Mouse (Mus musculus) megakaryocyte, embryonic 14.5 days (primary cell): Measurements from ENCODE around the gene Focad. TPM values are rescaled to one million over a fixed set of nuclear protein-coding genes. Genes with fewer than 3 reads are reported as not detected.

ENCODE experiments used
- H3K27me3 ChIP-seq: replicated peaks from 2 replicates; pipeline ENCODE3; 2012; ENCODE audit warnings: inconsistent platforms
- H3K36me3 ChIP-seq: replicated peaks from 2 replicates; pipeline ENCODE3; 2012; ENCODE audit warnings: low read length, inconsistent platforms, mixed read lengths
- H3K4me1 ChIP-seq: 2 replicates; pipeline ENCODE4 v1.6.1; 2012; ENCODE audit warnings: inconsistent platforms
- H3K4me3 ChIP-seq: replicated peaks from 2 replicates; pipeline ENCODE3; 2012; ENCODE audit warnings: moderate library complexity, mild to moderate bottlenecking, inconsistent platforms
- H3K9me3 ChIP-seq: 2 replicates; pipeline ENCODE4 v1.6.1; 2012; ENCODE audit warnings: inconsistent platforms
- FLI1 ChIP-seq: IDR thresholded peaks from 2 replicates; pipeline ENCODE4 v1.6.1; 2012; ENCODE audit warnings: low read length, inconsistent platforms, mixed read lengths
- GATA1 ChIP-seq: IDR thresholded peaks from 3 replicates; pipeline ENCODE4 v1.6.1; 2012; ENCODE audit warnings: mixed read lengths, low read length, inconsistent platforms, borderline replicate concordance
- polyA plus RNA-seq: library from polyadenylated mRNA; stranded (reverse); fragments of >175 nt; gene quantifications from 2 replicates; pipeline ENCODE4 v1.2.3, GENCODE M21; 2012; ENCODE audit warnings: low replicate concordance; ENCODE audit not compliant: insufficient read depth

Gene Focad
- polyA plus RNA-seq, 1 experiment = 2.8 TPM

GRCm38 (mm10) chr4:88138366-88138917 is 44.0 kb downstream of the Focad start:
- peaks cover 9% of the 10 kb centered on the region for H3K36me3 ChIP-seq
- TF ChIP-seq GATA1 (no peak), FLI1 (no peak)
- no peak overlapping the region for H3K4me3 ChIP-seq
- peaks cover 13% of the 10 kb centered on the region for H3K4me1 ChIP-seq
- H3K9me3 ChIP-seq = no peaks in the 10 kb centered on the region
- H3K27me3 ChIP-seq = no peaks in the 10 kb centered on the region

GRCm38 (mm10) chr4:88149462-88149861 is 55.0 kb downstream of the Focad start:
- no peaks in the 10 kb centered on the region for H3K36me3 ChIP-seq
- TF ChIP-seq FLI1 (no peak), GATA1 (no peak)
- H3K9me3 ChIP-seq = no peaks in the 10 kb centered on the region
- H3K27me3 ChIP-seq = no peaks in the 10 kb centered on the region
- no peaks in the 10 kb centered on the region for H3K4me1 ChIP-seq
- H3K4me3 ChIP-seq = no peak overlapping the region

GRCm38 (mm10) chr4:88155490-88156160 is 61.2 kb downstream of the Focad start:
- no peaks in the 10 kb centered on the region for H3K9me3 ChIP-seq
- H3K4me1 ChIP-seq = peaks cover 14% of the 10 kb centered on the region
- H3K27me3 ChIP-seq = no peaks in the 10 kb centered on the region
- H3K36me3 ChIP-seq = peaks cover 23% of the 10 kb centered on the region
- no peak for TF ChIP-seq FLI1
- no peak for TF ChIP-seq GATA1
- no peak overlapping the region for H3K4me3 ChIP-seq

GRCm38 (mm10) chr4:88156961-88157360 is 62.5 kb downstream of the Focad start:
- no peaks in the 10 kb centered on the region for H3K27me3 ChIP-seq
- peaks cover 27% of the 10 kb centered on the region for H3K36me3 ChIP-seq
- H3K9me3 ChIP-seq = no peaks in the 10 kb centered on the region
- peaks cover 14% of the 10 kb centered on the region for H3K4me1 ChIP-seq
- H3K4me3 ChIP-seq = no peak overlapping the region
- no peak for TF ChIP-seq GATA1
- TF ChIP-seq FLI1 = no peak

- TF ChIP-seq FLI1 (no peak), GATA1 (no peak)
- Histone ChIP-seq H3K4me1 (peaks cover 14% of the 10 kb centered on the region), H3K27me3 (no peaks in the 10 kb centered on the region), H3K36me3 (peaks cover 31% of the 10 kb centered on the region), H3K4me3 (no peak overlapping the region), H3K9me3 (no peaks in the 10 kb centered on the region)
Observed at GRCm38 (mm10) chr4:88157644-88158043, 63.2 kb downstream of the Focad start.

GRCm38 (mm10) chr4:88159256-88159655 is 64.8 kb downstream of the Focad start:
- no peaks in the 10 kb centered on the region for H3K9me3 ChIP-seq

GRCm38 (mm10) chr4:88159700-88160099 is 65.3 kb downstream of the Focad start:
- peaks cover 12% of the 10 kb centered on the region for H3K4me1 ChIP-seq
- no peaks in the 10 kb centered on the region for H3K9me3 ChIP-seq
- H3K27me3 ChIP-seq = no peaks in the 10 kb centered on the region
- TF ChIP-seq GATA1 (no peak), FLI1 (no peak)
- H3K36me3 ChIP-seq = peaks cover 29% of the 10 kb centered on the region
- H3K4me3 ChIP-seq = no peak overlapping the region

More at GRCm38 (mm10) chr4:88159256-88159655, 64.8 kb downstream of the Focad start:
- H3K27me3 ChIP-seq = no peaks in the 10 kb centered on the region
- H3K4me3 ChIP-seq = no peak overlapping the region
- peaks cover 14% of the 10 kb centered on the region for H3K4me1 ChIP-seq
- TF ChIP-seq FLI1 = no peak
- TF ChIP-seq GATA1 = no peak
- H3K36me3 ChIP-seq = peaks cover 31% of the 10 kb centered on the region

- Histone ChIP-seq H3K4me3 (no peak overlapping the region), H3K27me3 (no peaks in the 10 kb centered on the region), H3K4me1 (peaks cover 21% of the 10 kb centered on the region), H3K36me3 (peaks cover 8% of the 10 kb centered on the region), H3K9me3 (no peaks in the 10 kb centered on the region)
- no peak for TF ChIP-seq GATA1
- no peak for TF ChIP-seq FLI1
Observed at GRCm38 (mm10) chr4:88163511-88164247, 69.2 kb downstream of the Focad start.

GRCm38 (mm10) chr4:88167008-88167862 is 72.8 kb downstream of the Focad start:
- Histone ChIP-seq H3K36me3 (peaks cover 3% of the 10 kb centered on the region), H3K9me3 (no peaks in the 10 kb centered on the region), H3K27me3 (no peaks in the 10 kb centered on the region), H3K4me1 (peaks cover 40% of the 10 kb centered on the region), H3K4me3 (peak overlapping the region; percentile 24)
- TF ChIP-seq GATA1 (no peak), FLI1 (no peak)
